Mouse (Mus musculus) brain, adult 10 weeks (tissue): ENCODE data around the gene Mrfap1. TPM values are rescaled to one million over a fixed set of nuclear protein-coding genes. Genes with fewer than 3 reads are reported as not detected.

ENCODE experiments used
- polyA plus RNA-seq: library from polyadenylated mRNA; stranded (reverse); fragments of 350-450 nt; fragmentation: Illumina TruSeq; extraction: RNeasy Lipid Tissue Mini Kit (QIAGEN cat#74804); gene quantifications from one replicate; pipeline ENCODE4 v1.2.3, GENCODE M21; 2015; ENCODE audit warnings: low read depth, low replicate concordance

The Mrfap1 gene
- 416 TPM for polyA plus RNA-seq

GRCm38 (mm10) chr5:36796296-36797014 lies at the start of gene Mrfap1:
Mrfap1 (minus strand) TSS chr5:36796772.

GRCm38 (mm10) chr5:36829913-36830879 lies 33.6 kb upstream of the Mrfap1 start, which contains the start of gene Man2b2:
Man2b2 (minus strand) TSS chr5:36830653.

GRCm38 (mm10) chr5:36748536-36749061 lies 48.0 kb downstream of the Mrfap1 start, which contains the start of gene Bloc1s4:
Bloc1s4 (minus strand) TSS chr5:36748650.

Other genes starting within 250 kb of the Mrfap1 start
- gene Tbc1d14, start 203.5 kb downstream of the Mrfap1 start, polyA plus RNA-seq = 57.0 TPM
- gene D5Ertd579e, start 100.7 kb downstream of the Mrfap1 start, polyA plus RNA-seq = 54.8 TPM
- 16.7 TPM for gene Bloc1s4, start 48.1 kb downstream of the Mrfap1 start, polyA plus RNA-seq
- 16.7 TPM for gene Man2b2, start 33.9 kb upstream of the Mrfap1 start, polyA plus RNA-seq
- gene Ppp2r2c, start 71.7 kb upstream of the Mrfap1 start, polyA plus RNA-seq = 353 TPM
- 52.2 TPM for gene Wfs1, start 192.4 kb upstream of the Mrfap1 start, polyA plus RNA-seq